Mouse (Mus musculus) kidney, adult 9 months (tissue): ENCODE data around the gene Grk2.

Source experiments
- DNase-seq: peaks from one replicate; pipeline ENCODE4 v3.0.0; 2022

The Grk2 gene

GRCm38 (mm10) chr19:4265956-4266355, 40.1 kb downstream of the Grk2 start:
- no peak for DNase-seq

- DNase-seq: no peak
Observed at GRCm38 (mm10) chr19:4264171-4264780, 41.7 kb downstream of the Grk2 start.

- no peak for DNase-seq
Observed at GRCm38 (mm10) chr19:4263702-4264101, 42.3 kb downstream of the Grk2 start.

- no peak for DNase-seq
Observed at GRCm38 (mm10) chr19:4262756-4263155, 43.3 kb downstream of the Grk2 start.

GRCm38 (mm10) chr19:4261038-4261698, 44.9 kb downstream of the Grk2 start:
- no peak for DNase-seq

GRCm38 (mm10) chr19:4257897-4258252, 48.1 kb downstream of the Grk2 start:
- DNase-seq: no peak

GRCm38 (mm10) chr19:4257216-4257896, 48.7 kb downstream of the Grk2 start:
- peak; percentile 98 for DNase-seq

GRCm38 (mm10) chr19:4255583-4256162, 50.3 kb downstream of the Grk2 start:
- DNase-seq: no peak

GRCm38 (mm10) chr19:4254230-4254629, 51.8 kb downstream of the Grk2 start:
- DNase-seq: no peak

GRCm38 (mm10) chr19:4248683-4249082, 57.3 kb downstream of the Grk2 start:
- peak; percentile 49 for DNase-seq

GRCm38 (mm10) chr19:4247010-4247409, 59.0 kb downstream of the Grk2 start:
- DNase-seq: no peak

- DNase-seq: no peak
Observed at GRCm38 (mm10) chr19:4244775-4245174, 61.2 kb downstream of the Grk2 start.

- no peak for DNase-seq
Observed at GRCm38 (mm10) chr19:4242416-4242815, 63.6 kb downstream of the Grk2 start.

- no peak for DNase-seq
Observed at GRCm38 (mm10) chr19:4240247-4240668, 65.8 kb downstream of the Grk2 start.
